Mouse (Mus musculus) testis, postnatal 14 days (tissue): ENCODE measurements around the gene Styk1.

Experiments used
- DNase-seq: peaks from one replicate; pipeline ENCODE4 v3.0.0; 2021; ENCODE audit warnings: low spot score

Gene Styk1

GRCm38 (mm10) chr6:131369866-131370616 lies 16.6 kb upstream of the Styk1 start:
- DNase-seq = no peak

GRCm38 (mm10) chr6:131367101-131367500 lies 13.7 kb upstream of the Styk1 start:
- DNase-seq = no peak

GRCm38 (mm10) chr6:131364353-131364752 lies 11.0 kb upstream of the Styk1 start:
- no peak for DNase-seq

GRCm38 (mm10) chr6:131362987-131363765 lies 9.8 kb upstream of the Styk1 start:
- no peak for DNase-seq

GRCm38 (mm10) chr6:131360693-131361092 lies 7.3 kb upstream of the Styk1 start:
- DNase-seq = no peak

- DNase-seq = no peak
Observed at GRCm38 (mm10) chr6:131359543-131359942, 6.1 kb upstream of the Styk1 start.

- DNase-seq = no peak
Observed at GRCm38 (mm10) chr6:131354913-131355312, 1.5 kb upstream of the Styk1 start.

- DNase-seq = no peak
Observed at GRCm38 (mm10) chr6:131347026-131347425, 6.4 kb downstream of the Styk1 start.

GRCm38 (mm10) chr6:131344346-131344745 lies 9.1 kb downstream of the Styk1 start:
- DNase-seq = no peak

- DNase-seq = no peak
Observed at GRCm38 (mm10) chr6:131340082-131340481, 13.3 kb downstream of the Styk1 start.

- DNase-seq = no peak
Observed at GRCm38 (mm10) chr6:131339309-131339708, 14.1 kb downstream of the Styk1 start.

GRCm38 (mm10) chr6:131338787-131339186 lies 14.6 kb downstream of the Styk1 start:
- no peak for DNase-seq

- no peak for DNase-seq
Observed at GRCm38 (mm10) chr6:131327076-131327475, 26.3 kb downstream of the Styk1 start.

- no peak for DNase-seq
Observed at GRCm38 (mm10) chr6:131321854-131322639, 31.4 kb downstream of the Styk1 start.

GRCm38 (mm10) chr6:131316155-131317101 lies 37.0 kb downstream of the Styk1 start:
- DNase-seq = no peak

- no peak for DNase-seq
Observed at GRCm38 (mm10) chr6:131308031-131308430, 45.4 kb downstream of the Styk1 start.

- no peak for DNase-seq
Observed at GRCm38 (mm10) chr6:131304776-131305175, 48.6 kb downstream of the Styk1 start.

- no peak for DNase-seq
Observed at GRCm38 (mm10) chr6:131298531-131298930, 54.9 kb downstream of the Styk1 start.

- no peak for DNase-seq
Observed at GRCm38 (mm10) chr6:131294435-131295112, 58.8 kb downstream of the Styk1 start.

GRCm38 (mm10) chr6:131293916-131294315 lies 59.5 kb downstream of the Styk1 start:
- DNase-seq = no peak
